8 mouse cellular contexts compared by ENCODE assay signal in genomic region chr19:5085145-5085863, GRCm38 (mm10). TPM values are rescaled to one million over a fixed set of nuclear protein-coding genes. Genes with fewer than 3 reads are reported as not detected.
DNase-seq lines count a peak whose midpoint lies in the region; ATAC-seq and TF ChIP-seq lines count a peak whose summit lies in the region.

Gene Tmem151a (minus strand): TSS chr19:5085531.

- ATAC-seq in cerebellum, adult (ENCODE audit: insufficient number of reproducible peaks, low FRiP score, low TSS enrichment): peak; percentile 11; the same call in 1 of the 2 replicates
- no peak for ATAC-seq in forebrain, postnatal 0 days
- no peak for ATAC-seq in liver, embryonic 16.5 days (ENCODE audit: low read depth)
- ATAC-seq in stomach, embryonic 15.5 days (ENCODE audit: insufficient read depth, low FRiP score, low read depth): no peak

- 0 out of 2 replicates have a peak, but pooled peaks cover 19% of the 10 kb centered on the region for H3K36me3 ChIP-seq in forebrain, postnatal 0 days (ENCODE audit: insufficient read depth)
- no peaks in the 10 kb centered on the region for H3K36me3 ChIP-seq in liver, embryonic 16.5 days (ENCODE audit: control insufficient read depth, insufficient read depth)
- H3K36me3 ChIP-seq in stomach, embryonic 15.5 days: no peaks in the 10 kb centered on the region

- peak within 1 kb of the TSS; percentile 62 for H3K27ac ChIP-seq in forebrain, postnatal 0 days (ENCODE audit: low read depth, low read length)
- H3K27ac ChIP-seq in liver, embryonic 16.5 days (ENCODE audit: low read length): no peak within 1 kb of the TSS
- no peak within 1 kb of the TSS for H3K27ac ChIP-seq in stomach, embryonic 15.5 days

- peak within 1 kb of the TSS; percentile 87 for H3K4me2 ChIP-seq in forebrain, postnatal 0 days (ENCODE audit: low read depth)
- H3K4me2 ChIP-seq in liver, embryonic 16.5 days (ENCODE audit: low read depth, low read length): peak within 1 kb of the TSS; percentile 79
- H3K4me2 ChIP-seq in stomach, embryonic 15.5 days: peak within 1 kb of the TSS; percentile 86

- WGBS in forebrain, postnatal 0 days: under 1% methylated on average over 53 of the region's 69 CpGs
- WGBS in liver, embryonic 16.5 days (ENCODE audit: insufficient replicate concordance): 1% methylated on average over 64 of the region's 69 CpGs
- WGBS in stomach, embryonic 15.5 days: under 1% methylated on average over 60 of the region's 69 CpGs

- TF ChIP-seq CTCF in forebrain, postnatal 0 days (IDR thresholded peaks at IDR 0.05; ENCODE audit: low read depth): no peak

- peak; percentile 70 for DNase-seq in ovary, postnatal 36 days (ENCODE audit: low spot score)
- no peak for DNase-seq in ovary, postnatal 10 days (ENCODE audit: low spot score)
- DNase-seq in forebrain, postnatal 0 days: no peak
- DNase-seq in kidney, postnatal 14 days: peak; percentile 54
- DNase-seq in embryo, embryonic 10 days (ENCODE audit: low spot score): no peak

- H3K9me3 ChIP-seq in forebrain, postnatal 0 days (ENCODE audit: low read length): no peaks in the 10 kb centered on the region
- H3K9me3 ChIP-seq in liver, embryonic 16.5 days (replicated peaks; ENCODE audit: control insufficient read depth, low read length): no peaks in the 10 kb centered on the region
- no peaks in the 10 kb centered on the region for H3K9me3 ChIP-seq in stomach, embryonic 15.5 days

- H3K27me3 ChIP-seq in forebrain, postnatal 0 days (ENCODE audit: insufficient read depth, low read length): peaks cover 22% of the 10 kb centered on the region
- H3K27me3 ChIP-seq in liver, embryonic 16.5 days (ENCODE audit: control insufficient read depth, insufficient read depth, low read depth, low read length): peaks cover 67% of the 10 kb centered on the region
- peaks cover 62% of the 10 kb centered on the region for H3K27me3 ChIP-seq in stomach, embryonic 15.5 days (replicated peaks)

- H3K4me3 ChIP-seq in forebrain, postnatal 0 days (ENCODE audit: low read depth, low read length): peak within 1 kb of the TSS; percentile 72
- H3K4me3 ChIP-seq in liver, embryonic 16.5 days (ENCODE audit: low read depth, low read length): peak within 1 kb of the TSS; percentile 56
- peak within 1 kb of the TSS; percentile 51 for H3K4me3 ChIP-seq in stomach, embryonic 15.5 days (replicated peaks)

- peaks cover 10% of the 10 kb centered on the region for H3K4me1 ChIP-seq in forebrain, postnatal 0 days (ENCODE audit: insufficient read depth)
- H3K4me1 ChIP-seq in liver, embryonic 16.5 days (ENCODE audit: control insufficient read depth, low read depth, low read length): peaks cover 21% of the 10 kb centered on the region
- H3K4me1 ChIP-seq in stomach, embryonic 15.5 days: peaks cover 22% of the 10 kb centered on the region

- peak within 1 kb of the TSS; percentile 83 for H3K9ac ChIP-seq in forebrain, postnatal 0 days
- no peak within 1 kb of the TSS for H3K9ac ChIP-seq in liver, embryonic 16.5 days (ENCODE audit: low read depth, low read length)
- H3K9ac ChIP-seq in stomach, embryonic 15.5 days: no peak within 1 kb of the TSS

RNA-seq across cellular contexts. Expression of gene Tmem151a, which starts in this region (rescaled TPM):
- 22.6 and 37.0 TPM in 2 replicates for total RNA-seq in forebrain, postnatal 0 days (2014; rRNA removed)
- 40.6 and 46.2 TPM in 2 replicates for polyA plus RNA-seq in forebrain, postnatal 0 days (2015; fragmentation: Nextera tagmentation; extraction: Ambion mirVana)
- 0.33 and 0.52 TPM in 2 replicates for polyA plus RNA-seq in liver, embryonic 16.5 days (2015; fragmentation: Nextera tagmentation; extraction: Ambion mirVana)
- polyA plus RNA-seq in stomach, embryonic 15.5 days (2015; fragmentation: Nextera tagmentation; extraction: Ambion mirVana): 5.9 and 6.4 TPM in 2 replicates

Comparison
In these comparisons a context has a peak if more than half of its experiments do, and no peak if none do; other contexts are left out.
1. DNase-seq: peak in ovary, postnatal 36 days (single experiment) and kidney, postnatal 14 days (single experiment); none in ovary, postnatal 10 days (single experiment), forebrain, postnatal 0 days (single experiment) and embryo, embryonic 10 days (single experiment).
2. Peak in every context shown above with its lines, with median percentiles within 50 percentile points of each other: H3K4me2 ChIP-seq and H3K4me3 ChIP-seq.